Mouse (Mus musculus) embryonic facial prominence, embryonic 13.5 days (tissue): ENCODE data around the gene Scn1b. TPM values are rescaled to one million over a fixed set of nuclear protein-coding genes. Genes with fewer than 3 reads are reported as not detected.

ENCODE experiments used
- ATAC-seq: fragments of 200-750 bp; cut with Nextera tagmentation; 2 replicates; pipeline ENCODE4 v1.8.0; 2017; ENCODE audit warnings: low read depth; ENCODE audit not compliant: insufficient number of reproducible peaks, insufficient read depth, low FRiP score, low TSS enrichment
- H3K27ac ChIP-seq: fragments of 300-500 bp; sonication (generic); 2 replicates; pipeline ENCODE4 v1.5.1; 2015; ENCODE audit warnings: moderate library complexity, mild to moderate bottlenecking, inconsistent platforms
- H3K27me3 ChIP-seq: fragments of 300-500 bp; sonication (generic); 2 replicates; pipeline ENCODE4 v1.6.1; 2015; ENCODE audit warnings: mild to moderate bottlenecking, inconsistent platforms
- H3K36me3 ChIP-seq: fragments of 300-500 bp; sonication (generic); 2 replicates; pipeline ENCODE4 v1.6.1; 2015; ENCODE audit warnings: mild to moderate bottlenecking, inconsistent platforms
- H3K4me1 ChIP-seq: fragments of 300-500 bp; sonication (generic); 2 replicates; pipeline ENCODE4 v1.6.1; 2015; ENCODE audit warnings: inconsistent platforms
- H3K4me2 ChIP-seq: fragments of 300-500 bp; sonication (generic); 2 replicates; pipeline ENCODE4 v1.6.1; 2015; ENCODE audit warnings: moderate library complexity, mild to moderate bottlenecking, inconsistent platforms
- H3K4me3 ChIP-seq: fragments of 300-500 bp; sonication (generic); 2 replicates; pipeline ENCODE4 v1.5.1; 2015; ENCODE audit warnings: mild to moderate bottlenecking, inconsistent platforms
- H3K9ac ChIP-seq: fragments of 300-500 bp; sonication (generic); 2 replicates; pipeline ENCODE4 v1.6.1; 2015; ENCODE audit warnings: mild to moderate bottlenecking, inconsistent platforms
- H3K9me3 ChIP-seq: fragments of 300-500 bp; sonication (generic); 2 replicates; pipeline ENCODE4 v1.6.1; 2016; ENCODE audit warnings: inconsistent platforms
- WGBS: fragments of 180-500 bp; shearing (Covaris S2); methylation state at CpG from one replicate; pipeline ENCODE4 v1.1.7; 2015; ENCODE audit warnings: mixed read lengths; 5-methylcytosine and 5-hydroxymethylcytosine counted together
- polyA plus RNA-seq: library from polyadenylated mRNA; unstranded; fragments of >200 nt; fragmentation: Nextera tagmentation; extraction: Ambion mirVana; gene quantifications from 2 replicates; pipeline ENCODE4 v1.2.1, GENCODE M21; 2015

The Scn1b gene
- polyA plus RNA-seq, 1 experiment from 2014 or later = 4.8 TPM

- 37% methylated on average over 17 of the region's 20 CpGs for WGBS
- no peaks in the 10 kb centered on the region for H3K9me3 ChIP-seq
- no peak overlapping the region for H3K27ac ChIP-seq
- no peak overlapping the region for H3K9ac ChIP-seq
- peak overlapping the region; percentile 54 for H3K4me2 ChIP-seq
- H3K27me3 ChIP-seq = no peaks in the 10 kb centered on the region
- 0 out of 2 replicates have a peak, but pooled peaks cover 4% of the 10 kb centered on the region for H3K4me1 ChIP-seq
- peak; percentile 90 for ATAC-seq
- no peaks in the 10 kb centered on the region for H3K36me3 ChIP-seq
- H3K4me3 ChIP-seq = peak overlapping the region; percentile 20
Measured at GRCm38 (mm10) chr7:31097583-31098248, 29.1 kb downstream of the Scn1b start.

GRCm38 (mm10) chr7:31096892-31097564 lies 29.8 kb downstream of the Scn1b start:
- no peak overlapping the region for H3K4me3 ChIP-seq
- no peaks in the 10 kb centered on the region for H3K27me3 ChIP-seq
- no peaks in the 10 kb centered on the region for H3K9me3 ChIP-seq
- H3K9ac ChIP-seq = no peak overlapping the region
- H3K36me3 ChIP-seq = no peaks in the 10 kb centered on the region
- 59% methylated on average over 9 of the region's 9 CpGs for WGBS
- no peak for ATAC-seq
- 0 out of 2 replicates have a peak, but pooled peaks cover 4% of the 10 kb centered on the region for H3K4me1 ChIP-seq
- H3K27ac ChIP-seq = 0 out of 2 replicates have a peak overlapping the region, but pooled peaks have one; percentile 0
- no peak overlapping the region for H3K4me2 ChIP-seq

DNA sequence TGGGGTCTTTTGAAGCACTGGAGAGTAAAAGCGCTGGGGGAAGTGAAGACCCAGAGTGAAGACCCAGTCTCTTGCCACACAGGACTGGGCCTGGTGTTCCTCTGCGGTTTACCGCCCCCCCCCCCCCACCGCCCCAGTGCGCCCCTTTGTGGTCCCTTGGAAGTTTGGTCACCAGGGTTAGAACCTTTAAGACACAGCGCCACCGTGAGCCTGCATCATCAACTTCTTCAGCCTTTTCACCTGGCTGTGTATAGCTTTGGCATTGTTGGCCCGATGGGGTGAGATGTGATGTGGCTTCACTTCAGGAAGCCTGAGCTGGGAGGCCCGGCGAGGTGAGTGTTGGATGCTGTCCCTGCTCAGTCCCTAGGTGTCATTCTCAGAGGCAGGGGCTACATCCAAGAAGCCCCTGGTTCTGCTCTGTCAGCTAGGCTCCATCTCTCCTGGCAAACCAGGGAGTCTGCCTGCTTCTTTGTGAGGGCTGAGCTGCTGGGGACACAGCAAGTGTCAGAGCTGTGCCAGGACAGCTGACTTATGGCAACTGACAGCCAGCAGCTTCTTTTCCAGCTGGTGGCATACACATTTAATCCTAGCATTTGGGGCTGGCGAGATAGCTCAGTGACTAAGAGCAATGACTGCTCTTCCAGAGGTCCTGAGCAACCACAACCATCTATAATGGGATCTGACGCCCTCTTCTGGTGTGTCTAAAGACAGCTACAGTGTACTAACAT lies 31.9 kb downstream of the Scn1b start:
- 23% methylated on average over 12 of the region's 12 CpGs for WGBS
- no peak for ATAC-seq
- H3K9ac ChIP-seq = no peak overlapping the region

GRCm38 (mm10) chr7:31089721-31090120 lies 37.1 kb downstream of the Scn1b start:
- no peaks in the 10 kb centered on the region for H3K27me3 ChIP-seq
- no peaks in the 10 kb centered on the region for H3K9me3 ChIP-seq
- peaks cover 9% of the 10 kb centered on the region for H3K4me1 ChIP-seq
- no peak overlapping the region for H3K9ac ChIP-seq
- H3K4me2 ChIP-seq = no peak overlapping the region
- no peak for ATAC-seq
- 86% methylated on average over 2 of the region's 2 CpGs for WGBS
- no peak overlapping the region for H3K4me3 ChIP-seq
- H3K27ac ChIP-seq = no peak overlapping the region
- H3K36me3 ChIP-seq = no peaks in the 10 kb centered on the region

More for the DNA sequence above, 31.9 kb downstream of the Scn1b start:
- H3K4me2 ChIP-seq = no peak overlapping the region
- H3K4me3 ChIP-seq = no peak overlapping the region
- H3K27me3 ChIP-seq = no peaks in the 10 kb centered on the region
- H3K27ac ChIP-seq = no peak overlapping the region
- no peaks in the 10 kb centered on the region for H3K36me3 ChIP-seq
- 0 out of 2 replicates have a peak, but pooled peaks cover 4% of the 10 kb centered on the region for H3K4me1 ChIP-seq
- no peaks in the 10 kb centered on the region for H3K9me3 ChIP-seq

- WGBS = 75% methylated on average over 3 of the region's 3 CpGs
- Histone ChIP-seq H3K27ac (no peak overlapping the region), H3K9me3 (no peaks in the 10 kb centered on the region), H3K4me1 (peaks cover 23% of the 10 kb centered on the region), H3K36me3 (no peaks in the 10 kb centered on the region), H3K4me3 (no peak overlapping the region), H3K27me3 (no peaks in the 10 kb centered on the region), H3K4me2 (no peak overlapping the region), H3K9ac (no peak overlapping the region)
- ATAC-seq = no peak
Measured at GRCm38 (mm10) chr7:31088206-31088605, 38.6 kb downstream of the Scn1b start.

DNA sequence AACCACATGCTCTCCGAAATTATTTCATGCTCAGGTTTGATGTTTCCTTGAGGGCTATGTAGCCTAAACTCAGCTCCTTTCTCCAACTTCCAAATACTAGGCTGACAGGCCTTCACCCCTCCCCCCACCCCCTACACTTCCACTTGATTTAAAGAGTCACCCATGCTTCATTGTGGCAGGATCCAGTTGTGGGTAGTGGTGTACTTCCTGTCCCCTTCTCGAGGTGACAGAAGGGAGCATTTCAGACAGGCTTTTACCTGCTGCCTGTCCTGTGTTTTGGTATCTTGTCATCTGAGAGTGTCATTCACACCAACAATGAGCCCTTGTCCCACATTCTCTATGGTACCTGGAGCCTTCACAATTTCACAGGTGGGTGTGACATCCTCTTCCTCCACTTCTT lies 39.5 kb downstream of the Scn1b start:
- Histone ChIP-seq H3K9me3 (no peaks in the 10 kb centered on the region), H3K27ac (no peak overlapping the region), H3K9ac (no peak overlapping the region), H3K4me3 (no peak overlapping the region), H3K4me2 (no peak overlapping the region), H3K27me3 (no peaks in the 10 kb centered on the region), H3K4me1 (peaks cover 29% of the 10 kb centered on the region), H3K36me3 (no peaks in the 10 kb centered on the region)
- WGBS = 50% methylated on average over 2 of the region's 2 CpGs
- no peak for ATAC-seq

- WGBS = 91% methylated on average over 9 of the region's 9 CpGs
- peaks cover 29% of the 10 kb centered on the region for H3K4me1 ChIP-seq
- no peaks in the 10 kb centered on the region for H3K27me3 ChIP-seq
- 0 out of 2 replicates have a peak overlapping the region, but pooled peaks have one; percentile 80 for H3K27ac ChIP-seq
- no peak for ATAC-seq
- H3K9me3 ChIP-seq = no peaks in the 10 kb centered on the region
- H3K9ac ChIP-seq = no peak overlapping the region
- no peaks in the 10 kb centered on the region for H3K36me3 ChIP-seq
- H3K4me3 ChIP-seq = no peak overlapping the region
- no peak overlapping the region for H3K4me2 ChIP-seq
Measured at GRCm38 (mm10) chr7:31086175-31086755, 40.5 kb downstream of the Scn1b start.

DNA sequence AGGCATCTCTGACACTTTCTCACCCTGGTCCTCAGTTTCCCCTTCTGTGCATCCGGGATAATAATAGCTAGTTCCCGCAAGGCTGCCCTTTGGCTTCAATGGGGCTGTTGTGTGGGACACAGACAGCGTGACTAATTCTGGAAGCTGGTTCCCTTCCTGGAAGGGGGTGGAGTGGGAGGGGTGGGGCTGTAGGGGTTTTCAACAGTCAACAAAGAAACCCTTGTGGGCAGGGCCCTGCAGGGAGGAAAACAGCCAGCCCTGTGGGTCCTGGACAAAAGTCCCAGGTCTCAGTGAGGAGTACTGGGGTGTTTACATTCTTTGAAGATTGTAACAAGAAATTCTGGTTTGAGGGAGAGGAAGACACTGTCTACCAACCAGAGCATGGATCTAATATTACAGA lies 41.6 kb downstream of the Scn1b start:
- H3K9me3 ChIP-seq = no peaks in the 10 kb centered on the region
- H3K36me3 ChIP-seq = no peaks in the 10 kb centered on the region
- H3K27ac ChIP-seq = peak overlapping the region; percentile 80
- H3K4me3 ChIP-seq = no peak overlapping the region
- peaks cover 29% of the 10 kb centered on the region for H3K4me1 ChIP-seq
- no peaks in the 10 kb centered on the region for H3K27me3 ChIP-seq
- WGBS = 13% methylated on average over 3 of the region's 3 CpGs
- peak; percentile 54; the same call in 1 of the 2 replicates for ATAC-seq
- H3K4me2 ChIP-seq = no peak overlapping the region
- H3K9ac ChIP-seq = no peak overlapping the region

DNA sequence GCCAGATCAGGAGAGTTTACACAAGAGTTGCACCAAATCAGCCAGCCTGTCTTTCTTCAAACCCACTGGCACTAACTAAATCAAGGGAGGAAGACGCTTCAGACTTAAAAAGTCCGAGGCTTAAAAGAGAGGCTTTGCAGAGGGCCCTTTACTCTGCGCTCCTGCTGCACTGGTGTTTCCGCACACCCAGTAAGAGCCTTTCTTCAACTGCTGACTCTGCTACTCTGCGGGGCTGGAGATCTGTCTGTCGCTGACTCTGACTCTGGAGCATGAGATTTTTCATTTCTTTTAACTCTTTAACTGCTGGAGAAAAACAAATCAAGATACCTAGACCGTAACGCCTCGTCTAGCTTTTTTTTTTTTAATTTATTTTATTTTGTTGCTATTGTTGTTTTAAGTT lies 42.7 kb downstream of the Scn1b start:
- Histone ChIP-seq H3K4me1 (peaks cover 29% of the 10 kb centered on the region), H3K9ac (no peak overlapping the region), H3K9me3 (no peaks in the 10 kb centered on the region), H3K27me3 (no peaks in the 10 kb centered on the region), H3K4me3 (no peak overlapping the region), H3K36me3 (no peaks in the 10 kb centered on the region), H3K4me2 (peak overlapping the region; percentile 32; the same call in 1 of the 2 replicates), H3K27ac (peak overlapping the region; percentile 80)
- 32% methylated on average over 9 of the region's 9 CpGs for WGBS
- no peak for ATAC-seq

GRCm38 (mm10) chr7:31082831-31083588 lies 43.8 kb downstream of the Scn1b start:
- Histone ChIP-seq H3K9ac (0 out of 2 replicates have a peak overlapping the region, but pooled peaks have one; percentile 12), H3K9me3 (no peaks in the 10 kb centered on the region), H3K36me3 (no peaks in the 10 kb centered on the region), H3K4me2 (no peak overlapping the region), H3K27ac (peak overlapping the region; percentile 80; the same call in 1 of the 2 replicates), H3K4me3 (no peak overlapping the region), H3K27me3 (no peaks in the 10 kb centered on the region), H3K4me1 (peaks cover 29% of the 10 kb centered on the region)
- 36% methylated on average over 14 of the region's 14 CpGs for WGBS
- ATAC-seq = peak; percentile 22; the same call in 1 of the 2 replicates

DNA sequence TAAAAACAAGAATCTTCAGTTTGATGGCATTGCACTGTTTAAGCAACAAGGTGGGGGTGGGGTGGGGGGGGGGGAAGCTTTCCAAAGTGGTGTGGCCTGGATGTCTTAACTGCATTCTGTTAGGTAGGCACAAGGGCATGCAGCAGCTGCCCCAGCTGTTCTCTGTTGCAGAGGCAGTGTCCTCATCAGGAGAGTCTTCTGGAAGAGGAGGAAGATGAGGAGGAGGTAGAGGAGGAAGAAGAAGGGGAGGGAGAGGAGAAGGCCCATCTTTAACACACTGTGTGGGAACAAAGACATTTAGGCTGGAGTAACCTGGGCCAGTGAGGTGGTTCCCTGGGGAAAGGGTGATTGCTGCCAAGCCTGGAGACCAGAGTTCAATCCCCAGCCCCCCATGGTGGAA lies 44.7 kb downstream of the Scn1b start:
- no peaks in the 10 kb centered on the region for H3K9me3 ChIP-seq
- no peaks in the 10 kb centered on the region for H3K27me3 ChIP-seq
- peaks cover 38% of the 10 kb centered on the region for H3K4me1 ChIP-seq
- H3K4me2 ChIP-seq = no peak overlapping the region
- ATAC-seq = no peak
- H3K36me3 ChIP-seq = no peaks in the 10 kb centered on the region
- no peak overlapping the region for H3K9ac ChIP-seq
- H3K4me3 ChIP-seq = no peak overlapping the region
- H3K27ac ChIP-seq = no peak overlapping the region
